Mouse (Mus musculus): ENCODE results near the gene Lima1. TPM values are rescaled to one million over a fixed set of nuclear protein-coding genes. Genes with fewer than 3 reads are reported as not detected.
"Not testable (repeated sequence)": the region's sequence is repeated elsewhere in the genome, so short reads cannot be mapped to it uniquely, and the experiment has no call there.

Gene Lima1
- polyA plus RNA-seq (2015; fragmentation: Nextera tagmentation; extraction: Ambion mirVana): 12.9 and 15.3 TPM in 2 replicates

- H3K27ac ChIP-seq (ENCODE audit: low read depth, low read length): peak within 1 kb of the TSS; percentile 63
- H3K4me1 ChIP-seq (ENCODE audit: control insufficient read depth, insufficient read depth, low read depth, low read length): peaks cover 5% of the 10 kb centered on the region
- peak within 1 kb of the TSS; percentile 80 for H3K9ac ChIP-seq (ENCODE audit: low read depth, low read length)
- H3K9me3 ChIP-seq (ENCODE audit: control insufficient read depth, low read length): no peaks in the 10 kb centered on the region
- WGBS: under 1% methylated on average over 36 of the region's 38 CpGs
- peak within 1 kb of the TSS; percentile 87 for H3K4me3 ChIP-seq (ENCODE audit: low read length)
- peak within 1 kb of the TSS; percentile 93 for H3K4me2 ChIP-seq (ENCODE audit: low read length)
- peak; percentile 96 for ATAC-seq
- H3K36me3 ChIP-seq (ENCODE audit: control insufficient read depth, insufficient read depth, low read length): no peaks in the 10 kb centered on the region
- H3K27me3 ChIP-seq (replicated peaks; ENCODE audit: control insufficient read depth, insufficient read depth, low read length): no peaks in the 10 kb centered on the region
Observed at GRCm38 (mm10) chr15:99875334-99875869, at the start of gene Lima1. Gene Lima1, minus strand, starts transcription at chr15:99875456.

- ATAC-seq: no peak
- Histone ChIP-seq H3K9me3 (ENCODE audit: control insufficient read depth, low read length) (no peaks in the 10 kb centered on the region), H3K36me3 (ENCODE audit: control insufficient read depth, insufficient read depth, low read length) (no peaks in the 10 kb centered on the region), H3K27me3 (replicated peaks; ENCODE audit: control insufficient read depth, insufficient read depth, low read length) (no peaks in the 10 kb centered on the region), H3K4me1 (ENCODE audit: control insufficient read depth, insufficient read depth, low read depth, low read length) (no peaks in the 10 kb centered on the region), H3K4me2 (ENCODE audit: low read length) (peak overlapping the region; percentile 32; the same call in 1 of the 2 replicates), H3K27ac (ENCODE audit: low read depth, low read length) (0 out of 2 replicates have a peak overlapping the region, but pooled peaks have one; percentile 21), H3K4me3 (ENCODE audit: low read length) (no peak overlapping the region), H3K9ac (ENCODE audit: low read depth, low read length) (0 out of 2 replicates have a peak overlapping the region, but pooled peaks have one; percentile 33)
- WGBS: 70% methylated on average over 15 of the region's 15 CpGs
Observed at GRCm38 (mm10) chr15:99919601-99920158, 44.4 kb upstream of the Lima1 start.

- no peaks in the 10 kb centered on the region for H3K27me3 ChIP-seq (replicated peaks; ENCODE audit: control insufficient read depth, insufficient read depth, low read length)
- no peaks in the 10 kb centered on the region for H3K9me3 ChIP-seq (ENCODE audit: control insufficient read depth, low read length)
- WGBS: 86% methylated on average over 3 of the region's 3 CpGs
Observed at GRCm38 (mm10) chr15:99917264-99917663, 42.0 kb upstream of the Lima1 start.

GRCm38 (mm10) chr15:99914613-99915012 is 39.4 kb upstream of the Lima1 start:
- 82% methylated on average over 5 of the region's 5 CpGs for WGBS
- no peaks in the 10 kb centered on the region for H3K27me3 ChIP-seq (replicated peaks; ENCODE audit: control insufficient read depth, insufficient read depth, low read length)
- no peak overlapping the region for H3K27ac ChIP-seq (ENCODE audit: low read depth, low read length)
- no peak overlapping the region for H3K4me2 ChIP-seq (ENCODE audit: low read length)
- no peak overlapping the region for H3K9ac ChIP-seq (ENCODE audit: low read depth, low read length)
- H3K9me3 ChIP-seq (ENCODE audit: control insufficient read depth, low read length): no peaks in the 10 kb centered on the region
- ATAC-seq: no peak
- no peaks in the 10 kb centered on the region for H3K36me3 ChIP-seq (ENCODE audit: control insufficient read depth, insufficient read depth, low read length)
- H3K4me3 ChIP-seq (ENCODE audit: low read length): no peak overlapping the region
- no peaks in the 10 kb centered on the region for H3K4me1 ChIP-seq (ENCODE audit: control insufficient read depth, insufficient read depth, low read depth, low read length)

More at GRCm38 (mm10) chr15:99917264-99917663, 42.0 kb upstream of the Lima1 start:
- ATAC-seq: no peak
- Histone ChIP-seq H3K4me3 (ENCODE audit: low read length) (no peak overlapping the region), H3K4me2 (ENCODE audit: low read length) (no peak overlapping the region), H3K27ac (ENCODE audit: low read depth, low read length) (no peak overlapping the region), H3K36me3 (ENCODE audit: control insufficient read depth, insufficient read depth, low read length) (no peaks in the 10 kb centered on the region), H3K9ac (ENCODE audit: low read depth, low read length) (no peak overlapping the region), H3K4me1 (ENCODE audit: control insufficient read depth, insufficient read depth, low read depth, low read length) (no peaks in the 10 kb centered on the region)

GRCm38 (mm10) chr15:99911785-99912184 is 36.5 kb upstream of the Lima1 start:
- H3K27ac ChIP-seq (ENCODE audit: low read depth, low read length): no peak overlapping the region
- H3K9me3 ChIP-seq (ENCODE audit: control insufficient read depth, low read length): no peaks in the 10 kb centered on the region
- no peaks in the 10 kb centered on the region for H3K27me3 ChIP-seq (replicated peaks; ENCODE audit: control insufficient read depth, insufficient read depth, low read length)
- H3K36me3 ChIP-seq (ENCODE audit: control insufficient read depth, insufficient read depth, low read length): no peaks in the 10 kb centered on the region
- no peak overlapping the region for H3K9ac ChIP-seq (ENCODE audit: low read depth, low read length)
- no peak overlapping the region for H3K4me2 ChIP-seq (ENCODE audit: low read length)
- 96% methylated on average over 4 of the region's 4 CpGs for WGBS
- ATAC-seq: no peak
- no peaks in the 10 kb centered on the region for H3K4me1 ChIP-seq (ENCODE audit: control insufficient read depth, insufficient read depth, low read depth, low read length)
- H3K4me3 ChIP-seq (ENCODE audit: low read length): no peak overlapping the region

GRCm38 (mm10) chr15:99909339-99909996 is 34.2 kb upstream of the Lima1 start:
- not testable (repeated sequence) for H3K36me3 ChIP-seq (ENCODE audit: control insufficient read depth, insufficient read depth, low read length); ATAC-seq; H3K4me2 ChIP-seq (ENCODE audit: low read length); H3K9ac ChIP-seq (ENCODE audit: low read depth, low read length); H3K27ac ChIP-seq (ENCODE audit: low read depth, low read length); H3K27me3 ChIP-seq (replicated peaks; ENCODE audit: control insufficient read depth, insufficient read depth, low read length); H3K4me1 ChIP-seq (ENCODE audit: control insufficient read depth, insufficient read depth, low read depth, low read length); H3K9me3 ChIP-seq (ENCODE audit: control insufficient read depth, low read length); H3K4me3 ChIP-seq (ENCODE audit: low read length)
- 47% methylated on average over 14 of the region's 14 CpGs for WGBS

- Histone ChIP-seq H3K4me1 (ENCODE audit: control insufficient read depth, insufficient read depth, low read depth, low read length) (no peaks in the 10 kb centered on the region), H3K4me3 (ENCODE audit: low read length) (no peak overlapping the region), H3K4me2 (ENCODE audit: low read length) (no peak overlapping the region), H3K27ac (ENCODE audit: low read depth, low read length) (no peak overlapping the region), H3K27me3 (replicated peaks; ENCODE audit: control insufficient read depth, insufficient read depth, low read length) (no peaks in the 10 kb centered on the region), H3K9ac (ENCODE audit: low read depth, low read length) (no peak overlapping the region), H3K36me3 (ENCODE audit: control insufficient read depth, insufficient read depth, low read length) (no peaks in the 10 kb centered on the region), H3K9me3 (ENCODE audit: control insufficient read depth, low read length) (no peaks in the 10 kb centered on the region)
- WGBS: 85% methylated on average over 1 of the region's 1 CpGs
- no peak for ATAC-seq
Observed at GRCm38 (mm10) chr15:99907514-99907913, 32.3 kb upstream of the Lima1 start.

- H3K4me1 ChIP-seq (ENCODE audit: control insufficient read depth, insufficient read depth, low read depth, low read length): no peaks in the 10 kb centered on the region
- 88% methylated on average over 4 of the region's 4 CpGs for WGBS
- no peak overlapping the region for H3K4me2 ChIP-seq (ENCODE audit: low read length)
- ATAC-seq: no peak
- H3K27me3 ChIP-seq (replicated peaks; ENCODE audit: control insufficient read depth, insufficient read depth, low read length): no peaks in the 10 kb centered on the region
- H3K4me3 ChIP-seq (ENCODE audit: low read length): no peak overlapping the region
- H3K27ac ChIP-seq (ENCODE audit: low read depth, low read length): no peak overlapping the region
- H3K9ac ChIP-seq (ENCODE audit: low read depth, low read length): no peak overlapping the region
- H3K36me3 ChIP-seq (ENCODE audit: control insufficient read depth, insufficient read depth, low read length): no peaks in the 10 kb centered on the region
- H3K9me3 ChIP-seq (ENCODE audit: control insufficient read depth, low read length): no peaks in the 10 kb centered on the region
Observed at GRCm38 (mm10) chr15:99907041-99907440, 31.8 kb upstream of the Lima1 start.

- Histone ChIP-seq H3K9me3 (ENCODE audit: control insufficient read depth, low read length) (no peaks in the 10 kb centered on the region), H3K4me3 (ENCODE audit: low read length) (no peak overlapping the region), H3K27me3 (replicated peaks; ENCODE audit: control insufficient read depth, insufficient read depth, low read length) (no peaks in the 10 kb centered on the region), H3K4me2 (ENCODE audit: low read length) (no peak overlapping the region), H3K36me3 (ENCODE audit: control insufficient read depth, insufficient read depth, low read length) (no peaks in the 10 kb centered on the region), H3K9ac (ENCODE audit: low read depth, low read length) (no peak overlapping the region), H3K27ac (ENCODE audit: low read depth, low read length) (no peak overlapping the region), H3K4me1 (ENCODE audit: control insufficient read depth, insufficient read depth, low read depth, low read length) (no peaks in the 10 kb centered on the region)
- no peak for ATAC-seq
- WGBS: 68% methylated on average over 9 of the region's 9 CpGs
Observed at GRCm38 (mm10) chr15:99904841-99905240, 29.6 kb upstream of the Lima1 start.

Measured in hindbrain, embryonic 16.5 days (tissue).